Mouse (Mus musculus) spleen, adult 2 months (tissue): Measurements from ENCODE around the gene Fam193b. TPM values are rescaled to one million over a fixed set of nuclear protein-coding genes. Genes with fewer than 3 reads are reported as not detected.
A peak's percentile ranks its signal among the peaks of the same experiment; 100 is the strongest.

Source experiments
- DNase-seq, 2 experiments: peaks; one replicate each; pipeline versions ENCODE4 v3.0.0 to v3.0.0-alpha.2; 2012 to 2021; ENCODE audit warnings: low spot score in 2 of 2, low read depth in 1 of 2
- H3K27ac ChIP-seq: fragments of 200-500 bp; 2 replicates; pipeline ENCODE4 v1.5.1; 2012; ENCODE audit warnings: low read length, inconsistent platforms; ENCODE audit not compliant: insufficient read depth
- H3K27me3 ChIP-seq: fragments of 200-500 bp; 2 replicates; pipeline ENCODE4 v1.6.1; 2012; ENCODE audit warnings: mild to moderate bottlenecking, moderate library complexity, low read length, inconsistent platforms; ENCODE audit not compliant: control insufficient read depth, insufficient read depth
- H3K36me3 ChIP-seq: fragments of 200-500 bp; 2 replicates; pipeline ENCODE4 v1.6.1; 2012; ENCODE audit warnings: mild to moderate bottlenecking, low read length, inconsistent platforms; ENCODE audit not compliant: control insufficient read depth, insufficient read depth
- H3K4me1 ChIP-seq: fragments of 200-500 bp; 2 replicates; pipeline ENCODE4 v1.6.1; 2011; ENCODE audit warnings: inconsistent platforms; ENCODE audit not compliant: control insufficient read depth, insufficient read depth, insufficient read length
- H3K4me3 ChIP-seq: fragments of 200-500 bp; 2 replicates; pipeline ENCODE4 v1.5.1; 2011; ENCODE audit warnings: mild to moderate bottlenecking, inconsistent platforms; ENCODE audit not compliant: insufficient read depth, insufficient read length; ENCODE audit errors: extremely low read depth
- CTCF ChIP-seq: fragments of 200-500 bp; IDR thresholded peaks from 2 replicates; pipeline ENCODE4 v1.5.1; 2011; ENCODE audit warnings: mild to moderate bottlenecking, inconsistent platforms; ENCODE audit not compliant: insufficient read depth, insufficient read length, insufficient replicate concordance; ENCODE audit errors: extremely low read depth
- POLR2A ChIP-seq: fragments of 200-500 bp; IDR thresholded peaks from 2 replicates; pipeline ENCODE4 v1.6.1; 2011; ENCODE audit warnings: low read depth, low read length, inconsistent platforms
- WGBS: fragments of 180-500 bp; shearing (Covaris S2); methylation state at CpG from one replicate; pipeline ENCODE4 v1.1.7; 2018; 5-methylcytosine and 5-hydroxymethylcytosine counted together
- polyA plus RNA-seq: library from polyadenylated mRNA; depleted of rRNA; stranded (reverse); fragments of >200 nt; gene quantifications from 2 replicates; pipeline ENCODE4 v1.2.3, GENCODE M21; 2012; rRNA removed

Fam193b gene
- polyA plus RNA-seq = 119 and 122 TPM in 2 replicates

DNA sequence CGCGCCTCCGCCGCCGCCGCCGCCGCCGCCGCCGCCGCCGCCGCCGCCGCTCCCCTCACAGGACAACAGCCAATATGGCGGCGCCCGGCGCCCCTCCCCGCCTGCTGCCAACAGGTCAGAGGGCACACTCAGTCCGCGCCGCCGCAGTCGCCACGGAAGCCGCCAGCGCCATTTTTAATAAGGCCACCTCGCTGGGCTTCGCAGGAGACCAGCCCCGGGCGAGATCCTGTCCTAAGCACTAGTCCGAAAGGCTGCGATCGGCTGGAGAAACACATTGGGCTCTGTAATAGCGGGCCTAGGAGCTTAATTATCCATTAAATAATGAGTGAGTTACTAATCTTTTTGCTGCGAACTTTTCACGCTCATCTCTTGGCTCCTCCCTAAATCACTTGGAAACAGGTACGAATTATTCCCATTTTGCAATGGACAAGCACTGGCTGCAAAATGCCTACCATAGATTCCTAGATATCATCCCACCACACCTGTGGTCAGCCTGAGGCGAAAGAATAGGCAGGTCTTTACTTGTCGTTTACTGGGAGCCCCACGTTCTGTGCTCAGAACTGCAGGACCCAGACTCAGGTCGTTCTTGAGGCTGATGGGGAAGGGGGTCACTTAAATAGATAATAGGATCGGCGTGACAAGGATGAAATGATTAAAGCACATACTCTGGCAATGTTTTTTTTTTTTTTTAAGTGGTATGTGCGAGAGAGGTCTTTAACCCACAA lies at the start of gene Fam193b:
Gene Fam193b (minus strand): TSS at position 94 of the 725 bp plus-strand sequence.
- Histone ChIP-seq H3K4me1 (peaks cover 8% of the 10 kb centered on the region; the same call in 1 of the 2 replicates), H3K36me3 (no peaks in the 10 kb centered on the region; the same call in 1 of the 2 replicates), H3K4me3 (peak within 1 kb of the TSS; percentile 90), H3K27me3 (no peaks in the 10 kb centered on the region), H3K27ac (peak within 1 kb of the TSS; percentile 36; the same call in 1 of the 2 replicates)
- WGBS = 3% methylated on average over 47 of the region's 47 CpGs
- peak; percentile 66 to 95 for DNase-seq
- no peak for TF ChIP-seq POLR2A
- no peak for TF ChIP-seq CTCF

GRCm38 (mm10) chr13:55620275-55620674 lies 49.4 kb upstream of the Fam193b start:
- no peak overlapping the region for H3K4me3 ChIP-seq
- no peak for DNase-seq
- peaks cover 8% of the 10 kb centered on the region; the same call in 1 of the 2 replicates for H3K4me1 ChIP-seq
- no peak overlapping the region for H3K27ac ChIP-seq
- no peaks in the 10 kb centered on the region for H3K36me3 ChIP-seq
- no peaks in the 10 kb centered on the region for H3K27me3 ChIP-seq
- TF ChIP-seq POLR2A (no peak), CTCF (no peak)
- WGBS = 82% methylated on average over 2 of the region's 2 CpGs

DNA sequence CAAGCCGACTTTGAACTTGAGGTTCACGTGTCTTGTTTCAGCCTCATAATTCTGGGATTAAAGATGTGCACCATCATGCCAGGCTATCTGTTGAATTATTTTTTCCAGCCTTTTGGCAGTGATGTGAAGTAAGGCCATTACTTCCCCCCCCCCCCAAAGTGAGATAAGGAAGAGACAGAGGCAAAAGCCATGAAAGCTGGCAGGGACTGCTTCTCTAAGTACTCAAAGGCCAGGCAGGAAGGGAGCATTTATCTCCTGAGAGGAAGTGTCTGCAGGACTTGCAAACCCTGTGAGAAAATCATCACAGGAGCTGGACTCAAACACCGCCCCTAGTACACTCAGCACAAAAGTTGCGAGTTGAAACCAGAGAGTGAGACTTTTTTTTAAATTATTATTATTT lies 48.4 kb upstream of the Fam193b start:
- Histone ChIP-seq H3K4me3 (no peak overlapping the region), H3K36me3 (no peaks in the 10 kb centered on the region), H3K4me1 (peaks cover 8% of the 10 kb centered on the region; the same call in 1 of the 2 replicates), H3K27me3 (no peaks in the 10 kb centered on the region), H3K27ac (no peak overlapping the region)
- no peak for TF ChIP-seq CTCF
- no peak for TF ChIP-seq POLR2A
- no peak for DNase-seq
- WGBS = 88% methylated on average over 4 of the region's 4 CpGs

GRCm38 (mm10) chr13:55613471-55613870 lies 42.6 kb upstream of the Fam193b start:
- WGBS = 77% methylated on average over 5 of the region's 5 CpGs
- H3K27me3 ChIP-seq = no peaks in the 10 kb centered on the region
- DNase-seq = no peak
- H3K27ac ChIP-seq = no peak overlapping the region
- H3K4me1 ChIP-seq = no peaks in the 10 kb centered on the region
- no peak for TF ChIP-seq CTCF
- no peak for TF ChIP-seq POLR2A
- H3K4me3 ChIP-seq = no peak overlapping the region
- H3K36me3 ChIP-seq = peaks cover 10% of the 10 kb centered on the region

- H3K4me1 ChIP-seq = no peaks in the 10 kb centered on the region
- DNase-seq = no peak
- no peak overlapping the region for H3K4me3 ChIP-seq
- no peaks in the 10 kb centered on the region for H3K27me3 ChIP-seq
- 91% methylated on average over 7 of the region's 7 CpGs for WGBS
- no peak overlapping the region for H3K27ac ChIP-seq
- peaks cover 20% of the 10 kb centered on the region for H3K36me3 ChIP-seq
- no peak for TF ChIP-seq POLR2A
- no peak for TF ChIP-seq CTCF
Measured at GRCm38 (mm10) chr13:55611996-55612395, 41.1 kb upstream of the Fam193b start.

- H3K36me3 ChIP-seq = peaks cover 28% of the 10 kb centered on the region
- no peaks in the 10 kb centered on the region for H3K27me3 ChIP-seq
- no peak overlapping the region for H3K4me3 ChIP-seq
- 94% methylated on average over 2 of the region's 2 CpGs for WGBS
- H3K4me1 ChIP-seq = no peaks in the 10 kb centered on the region
- H3K27ac ChIP-seq = no peak overlapping the region
- no peak for DNase-seq
- TF ChIP-seq POLR2A = no peak
- TF ChIP-seq CTCF = no peak
Measured at GRCm38 (mm10) chr13:55607624-55608006, 36.7 kb upstream of the Fam193b start.

DNA sequence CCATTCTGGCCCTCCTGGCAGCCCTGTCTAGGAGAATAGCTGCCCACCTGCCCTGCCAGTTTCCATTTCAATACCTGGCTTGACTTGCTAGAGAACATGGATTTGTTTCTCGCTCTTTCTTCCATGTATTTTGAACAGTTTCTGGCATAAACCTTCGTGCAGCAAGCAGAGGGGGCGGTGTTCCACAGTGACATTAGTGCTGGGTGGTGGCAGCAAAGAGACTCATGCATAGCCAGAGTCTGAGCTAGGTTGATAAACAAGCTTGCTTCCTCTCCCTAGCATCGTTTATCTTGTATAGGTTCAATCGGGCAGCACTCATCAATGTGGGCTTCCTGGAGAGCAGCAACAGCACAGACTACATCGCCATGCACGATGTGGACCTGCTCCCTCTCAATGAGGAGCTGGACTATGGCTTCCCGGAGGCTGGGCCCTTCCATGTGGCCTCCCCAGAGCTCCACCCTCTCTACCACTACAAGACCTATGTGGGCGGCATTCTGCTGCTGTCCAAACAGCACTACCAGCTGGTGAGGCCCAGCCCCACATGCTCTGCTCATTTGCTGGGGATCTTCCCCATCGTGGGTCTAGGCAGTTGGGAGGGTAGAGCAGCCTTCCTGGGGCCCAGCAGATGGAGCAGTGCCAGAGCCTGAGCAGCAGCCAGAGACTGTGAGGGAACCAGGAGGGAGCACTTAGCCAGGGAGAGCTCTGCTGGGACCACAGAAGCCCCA lies 36.1 kb upstream of the Fam193b start:
- H3K4me3 ChIP-seq = no peak overlapping the region
- TF ChIP-seq CTCF (no peak), POLR2A (no peak)
- WGBS = 86% methylated on average over 10 of the region's 10 CpGs
- no peaks in the 10 kb centered on the region for H3K27me3 ChIP-seq
- no peaks in the 10 kb centered on the region for H3K4me1 ChIP-seq
- DNase-seq = no peak
- peaks cover 28% of the 10 kb centered on the region for H3K36me3 ChIP-seq
- H3K27ac ChIP-seq = no peak overlapping the region
